Mouse (Mus musculus) heart, embryonic 14.5 days (tissue): ENCODE data around the gene Fermt1. TPM values are rescaled to one million over a fixed set of nuclear protein-coding genes. Genes with fewer than 3 reads are reported as not detected.

Experiments
- ATAC-seq: fragments of 200-750 bp; cut with Nextera tagmentation; 2 replicates; pipeline ENCODE4 v1.8.0; 2017; ENCODE audit warnings: low read depth, moderate TSS enrichment; ENCODE audit not compliant: insufficient number of reproducible peaks, insufficient read depth, low FRiP score
- H3K27ac ChIP-seq, 2 experiments: fragments of 200-500 bp in 1 of 2; fragments of 300-500 bp in 1 of 2; sonication (generic) in 1 of 2; replicated peaks in 1 of 2; 2 replicates each; pipeline ENCODE4 v1.5.1; 2012 to 2014; ENCODE audit warnings: low read depth in 2 of 2, low read length in 2 of 2, control low read depth in 1 of 2, mild to moderate bottlenecking in 1 of 2, mixed read lengths in 1 of 2; ENCODE audit not compliant: control insufficient read depth in 1 of 2, insufficient read depth in 1 of 2
- H3K27me3 ChIP-seq: fragments of 300-500 bp; sonication (generic); 2 replicates; pipeline ENCODE4 v1.6.1; 2014; ENCODE audit warnings: mild to moderate bottlenecking, low read length, control low read depth; ENCODE audit not compliant: control insufficient read depth, insufficient read depth
- H3K36me3 ChIP-seq: fragments of 300-500 bp; sonication (generic); 2 replicates; pipeline ENCODE4 v1.6.1; 2014; ENCODE audit warnings: mild to moderate bottlenecking, control low read depth, low read length, mixed read lengths; ENCODE audit not compliant: control insufficient read depth, insufficient read depth
- H3K4me1 ChIP-seq, 2 experiments: fragments of 200-500 bp in 1 of 2; fragments of 300-500 bp in 1 of 2; sonication (generic) in 1 of 2; 2 replicates each; pipeline ENCODE4 v1.6.1; 2012 to 2014; ENCODE audit warnings: low read length in 2 of 2, control low read depth in 1 of 2, mixed read lengths in 1 of 2; ENCODE audit not compliant: control insufficient read depth in 2 of 2, insufficient read depth in 2 of 2
- H3K4me2 ChIP-seq: fragments of 300-500 bp; sonication (generic); 2 replicates; pipeline ENCODE4 v1.6.1; 2014; ENCODE audit warnings: mild to moderate bottlenecking, low read length
- H3K4me3 ChIP-seq, 2 experiments: fragments of 200-500 bp in 1 of 2; fragments of 300-500 bp in 1 of 2; sonication (generic) in 1 of 2; 2 replicates each; pipeline ENCODE4 v1.5.1; 2012 to 2014; ENCODE audit warnings: low read length in 2 of 2, mild to moderate bottlenecking in 2 of 2, control low read depth in 1 of 2, low read depth in 1 of 2, moderate library complexity in 1 of 2; ENCODE audit not compliant: control insufficient read depth in 1 of 2, insufficient read depth in 1 of 2
- H3K9ac ChIP-seq: fragments of 300-500 bp; sonication (generic); 2 replicates; pipeline ENCODE4 v1.6.1; 2014; ENCODE audit warnings: mild to moderate bottlenecking, low read length
- H3K9me3 ChIP-seq: fragments of 300-500 bp; sonication (generic); 2 replicates; pipeline ENCODE4 v1.6.1; 2016; ENCODE audit warnings: low read length, control low read depth; ENCODE audit not compliant: control insufficient read depth
- WGBS: fragments of 180-500 bp; shearing (Covaris S2); extraction: QIAGEN DNeasy Blood & Tissue Kit; methylation state at CpG from one replicate; pipeline ENCODE4 v1.1.7; 2014; 5-methylcytosine and 5-hydroxymethylcytosine counted together
- polyA plus RNA-seq: library from polyadenylated mRNA; unstranded; fragments of >200 nt; fragmentation: Nextera tagmentation; extraction: Ambion mirVana; gene quantifications from 2 replicates; pipeline ENCODE4 v1.2.1, GENCODE M21; 2014

Fermt1 gene
- polyA plus RNA-seq, 1 experiment from 2014 or later, result not detected

DNA sequence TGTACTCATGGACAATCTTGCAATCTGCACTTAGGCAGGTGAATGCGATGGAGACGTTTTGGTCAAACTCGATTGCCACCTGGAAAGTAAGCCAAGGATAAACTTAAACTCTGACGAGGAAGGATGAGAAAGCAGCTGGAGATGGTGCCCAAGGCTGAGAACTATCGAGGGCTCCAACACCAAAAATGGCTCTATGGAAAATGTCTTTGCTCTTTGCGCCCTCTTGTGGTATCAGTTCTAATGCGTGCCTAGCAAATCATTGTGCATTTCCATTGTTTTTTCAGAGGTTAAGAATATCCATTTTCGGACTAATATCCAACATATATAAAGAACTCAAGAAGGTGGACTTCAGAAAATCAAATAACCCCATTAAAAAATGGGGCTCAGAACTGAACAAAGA is 38.9 kb downstream of the Fermt1 start:
- no peak for ATAC-seq
- no peaks in the 10 kb centered on the region for H3K9me3 ChIP-seq
- H3K9ac ChIP-seq, result no peak overlapping the region
- H3K36me3 ChIP-seq, result no peaks in the 10 kb centered on the region
- no peak overlapping the region for H3K4me2 ChIP-seq
- no peaks in the 10 kb centered on the region for H3K4me1 ChIP-seq
- no peak overlapping the region for H3K4me3 ChIP-seq
- 26% methylated on average over 8 of the region's 8 CpGs for WGBS
- H3K27ac ChIP-seq, result no peak overlapping the region
- H3K27me3 ChIP-seq, result no peaks in the 10 kb centered on the region

DNA sequence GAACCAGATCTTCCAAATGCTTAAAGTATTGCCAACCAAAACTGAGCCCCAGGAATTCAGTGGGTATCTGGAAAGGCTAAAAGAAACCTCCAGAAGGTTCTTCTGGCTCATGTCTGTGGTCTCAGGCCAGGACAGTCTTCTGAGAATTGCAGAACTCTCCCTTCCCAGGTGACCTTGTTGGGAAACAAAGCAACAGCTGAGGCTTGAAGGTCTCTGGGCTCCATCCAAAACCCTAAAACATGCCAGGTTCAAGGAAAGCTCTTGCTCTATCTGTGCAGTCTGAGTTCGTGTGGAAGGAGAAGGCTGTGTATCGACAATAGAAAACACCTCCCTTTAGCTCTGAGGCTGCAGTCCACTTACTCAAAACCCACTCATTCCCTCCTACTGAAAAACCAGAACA is 40.7 kb downstream of the Fermt1 start:
- Histone ChIP-seq H3K4me3 (no peak overlapping the region), H3K9ac (no peak overlapping the region), H3K9me3 (no peaks in the 10 kb centered on the region), H3K27me3 (no peaks in the 10 kb centered on the region), H3K36me3 (no peaks in the 10 kb centered on the region), H3K4me1 (no peaks in the 10 kb centered on the region), H3K4me2 (no peak overlapping the region), H3K27ac (no peak overlapping the region)
- ATAC-seq, result no peak
- WGBS, result 56% methylated on average over 2 of the region's 2 CpGs

DNA sequence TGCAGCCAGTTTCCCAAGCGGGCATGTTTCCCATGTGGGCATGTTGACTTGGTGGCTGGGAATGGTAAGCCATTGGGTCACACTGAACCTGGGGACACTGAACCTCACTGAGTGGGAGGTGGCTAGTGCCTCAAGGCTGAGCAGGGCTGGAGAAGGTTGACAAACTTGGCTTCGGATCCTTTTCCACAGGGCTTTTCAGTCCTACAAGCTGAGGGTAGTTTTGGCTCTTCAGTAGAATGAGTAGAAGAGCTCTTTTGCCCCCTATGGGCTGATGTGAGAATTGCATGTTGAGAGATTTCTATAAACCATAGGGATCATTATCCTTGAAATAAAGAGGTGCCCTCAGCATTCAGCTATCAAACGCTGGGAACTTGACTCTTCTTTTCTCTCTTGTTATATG is 42.2 kb downstream of the Fermt1 start:
- 34% methylated on average over 3 of the region's 3 CpGs for WGBS
- no peak for ATAC-seq
- Histone ChIP-seq H3K36me3 (no peaks in the 10 kb centered on the region), H3K4me3 (no peak overlapping the region), H3K4me2 (no peak overlapping the region), H3K4me1 (no peaks in the 10 kb centered on the region), H3K27me3 (no peaks in the 10 kb centered on the region), H3K27ac (no peak overlapping the region), H3K9me3 (no peaks in the 10 kb centered on the region), H3K9ac (no peak overlapping the region)

DNA sequence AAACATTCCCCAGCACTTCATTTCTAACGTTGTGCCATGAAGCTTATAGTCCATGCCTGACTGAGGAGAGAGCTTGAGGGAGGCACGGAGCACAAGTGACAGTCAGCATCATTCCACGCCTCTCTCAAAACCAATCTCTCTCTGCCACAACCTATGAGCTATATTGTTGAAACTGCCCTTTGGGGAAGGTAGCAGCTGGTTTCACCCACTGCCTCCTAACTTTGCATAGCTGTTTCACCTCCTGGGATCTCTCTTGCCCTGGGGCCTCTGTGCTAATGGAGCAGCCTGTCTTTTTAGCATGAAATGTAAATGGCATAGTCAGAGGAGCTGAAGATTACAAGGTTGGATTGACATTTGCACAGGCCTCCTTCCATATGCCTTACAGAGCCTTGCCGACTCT is 43.6 kb downstream of the Fermt1 start:
- H3K4me1 ChIP-seq, result no peaks in the 10 kb centered on the region
- no peaks in the 10 kb centered on the region for H3K9me3 ChIP-seq
- H3K4me3 ChIP-seq, result no peak overlapping the region
- no peaks in the 10 kb centered on the region for H3K36me3 ChIP-seq
- no peaks in the 10 kb centered on the region for H3K27me3 ChIP-seq
- H3K9ac ChIP-seq, result no peak overlapping the region
- no peak overlapping the region for H3K27ac ChIP-seq
- ATAC-seq, result no peak
- no peak overlapping the region for H3K4me2 ChIP-seq
- 51% methylated on average over 4 of the region's 4 CpGs for WGBS

DNA sequence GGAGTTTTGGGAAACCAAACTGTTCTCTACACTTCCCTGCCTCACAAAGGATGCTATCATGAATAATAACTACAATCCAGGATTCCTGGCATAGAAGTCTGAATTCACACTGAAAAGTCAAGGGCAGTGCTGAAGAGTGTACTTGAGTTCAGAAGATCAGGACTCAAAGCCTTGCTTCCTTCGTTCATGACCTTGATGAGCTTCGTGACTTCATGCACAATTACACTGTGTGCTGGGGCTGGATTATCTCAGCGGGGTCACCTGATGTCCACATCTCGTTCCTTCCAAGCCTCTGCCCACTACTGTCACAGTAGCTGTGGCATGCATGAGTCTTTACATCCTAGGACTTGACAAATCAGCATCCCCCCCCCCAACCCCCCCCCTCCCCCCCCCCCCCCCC is 44.1 kb downstream of the Fermt1 start:
- no peak overlapping the region for H3K4me3 ChIP-seq
- no peaks in the 10 kb centered on the region for H3K4me1 ChIP-seq
- ATAC-seq, result no peak
- no peak overlapping the region for H3K9ac ChIP-seq
- H3K27ac ChIP-seq, result no peak overlapping the region
- WGBS, result 51% methylated on average over 4 of the region's 4 CpGs
- H3K36me3 ChIP-seq, result no peaks in the 10 kb centered on the region
- H3K4me2 ChIP-seq, result no peak overlapping the region
- H3K27me3 ChIP-seq, result no peaks in the 10 kb centered on the region
- H3K9me3 ChIP-seq, result no peaks in the 10 kb centered on the region

DNA sequence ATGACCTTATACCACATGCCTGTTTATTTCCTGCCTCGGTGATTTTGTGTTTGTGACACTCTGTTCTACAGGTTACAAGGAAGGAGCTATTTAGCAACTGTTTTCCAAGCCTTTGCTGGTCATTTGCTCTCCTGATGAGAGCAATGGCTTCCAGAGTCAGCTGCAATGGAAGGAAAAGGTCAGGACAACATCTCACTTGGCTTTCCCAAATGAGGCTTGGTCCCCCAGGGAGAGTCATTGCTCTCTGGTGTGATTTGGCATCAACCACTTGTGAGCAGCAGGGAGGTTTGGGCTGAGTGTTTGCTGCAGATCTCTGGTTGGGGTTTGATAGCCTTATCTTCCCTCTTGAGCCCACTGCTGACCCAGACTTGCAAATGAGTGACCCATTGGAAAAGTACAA is 45.1 kb downstream of the Fermt1 start:
- Histone ChIP-seq H3K4me3 (no peak overlapping the region), H3K36me3 (no peaks in the 10 kb centered on the region), H3K27ac (no peak overlapping the region), H3K27me3 (no peaks in the 10 kb centered on the region), H3K9me3 (no peaks in the 10 kb centered on the region), H3K9ac (no peak overlapping the region), H3K4me2 (no peak overlapping the region), H3K4me1 (no peaks in the 10 kb centered on the region)
- 50% methylated on average over 1 of the region's 1 CpGs for WGBS
- no peak for ATAC-seq

DNA sequence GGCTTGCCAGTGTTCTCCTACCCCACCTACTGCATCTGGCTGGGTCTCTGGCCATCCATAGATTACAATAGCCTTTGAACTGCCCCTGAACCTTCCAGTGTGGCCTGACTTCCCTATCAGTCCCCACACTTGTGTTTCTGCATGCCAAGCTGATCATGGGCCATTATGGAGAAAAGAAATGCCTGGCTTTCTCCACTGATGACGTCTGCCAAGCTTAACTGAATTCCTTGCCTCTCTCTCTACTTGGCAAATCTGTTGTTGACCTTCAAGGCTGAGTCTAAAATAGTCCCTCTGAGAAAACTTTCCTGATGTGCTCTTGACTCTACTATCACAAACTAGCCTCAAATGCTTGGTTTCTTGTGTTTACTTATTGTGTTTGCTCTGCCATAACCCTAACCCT is 47.5 kb downstream of the Fermt1 start:
- Histone ChIP-seq H3K27me3 (no peaks in the 10 kb centered on the region), H3K4me3 (no peak overlapping the region), H3K36me3 (no peaks in the 10 kb centered on the region), H3K9me3 (no peaks in the 10 kb centered on the region), H3K9ac (no peak overlapping the region), H3K4me2 (no peak overlapping the region), H3K4me1 (no peaks in the 10 kb centered on the region), H3K27ac (no peak overlapping the region)
- 14% methylated on average over 1 of the region's 1 CpGs for WGBS
- ATAC-seq, result no peak

DNA sequence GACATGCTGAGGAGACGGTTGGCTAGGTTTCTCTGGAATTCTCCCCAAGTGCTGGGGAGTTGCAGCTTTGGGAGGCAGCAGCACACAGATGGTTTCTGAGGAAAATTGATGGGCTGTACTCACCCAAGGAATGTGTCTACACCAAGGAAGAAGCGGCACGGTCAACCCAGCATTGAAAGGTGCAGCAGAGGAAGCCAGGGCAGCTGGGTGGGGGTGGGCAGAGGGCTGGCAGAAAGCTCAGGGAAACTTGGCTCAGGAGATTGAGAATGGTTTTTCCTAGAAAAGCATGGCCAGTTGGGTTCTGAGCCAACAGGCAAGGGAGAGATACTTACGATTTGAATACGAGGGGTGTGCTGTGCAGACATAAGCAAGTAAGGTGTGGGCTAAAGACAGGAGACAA is 51.9 kb downstream of the Fermt1 start:
- ATAC-seq, result no peak
- no peaks in the 10 kb centered on the region for H3K27me3 ChIP-seq
- WGBS, result 74% methylated on average over 5 of the region's 5 CpGs
- H3K4me3 ChIP-seq, result no peak overlapping the region
- H3K4me1 ChIP-seq, result no peaks in the 10 kb centered on the region
- no peaks in the 10 kb centered on the region for H3K9me3 ChIP-seq
- no peak overlapping the region for H3K9ac ChIP-seq
- H3K27ac ChIP-seq, result no peak overlapping the region
- no peaks in the 10 kb centered on the region for H3K36me3 ChIP-seq
- H3K4me2 ChIP-seq, result no peak overlapping the region
